Mouse (Mus musculus) activated CD4-positive, CD25-positive, alpha-beta regulatory T cell, adult 9 weeks (primary cell): ENCODE data around the gene Ypel3. TPM values are rescaled to one million over a fixed set of nuclear protein-coding genes. Genes with fewer than 3 reads are reported as not detected.

Experiments
- polyA plus RNA-seq: library from polyadenylated mRNA; unstranded; fragments of 100-300 nt; shearing (Covaris generic); gene quantifications from one replicate; pipeline ENCODE4 v1.2.1, GENCODE M21; 2017

Ypel3 gene
- 283 TPM for polyA plus RNA-seq

DNA sequence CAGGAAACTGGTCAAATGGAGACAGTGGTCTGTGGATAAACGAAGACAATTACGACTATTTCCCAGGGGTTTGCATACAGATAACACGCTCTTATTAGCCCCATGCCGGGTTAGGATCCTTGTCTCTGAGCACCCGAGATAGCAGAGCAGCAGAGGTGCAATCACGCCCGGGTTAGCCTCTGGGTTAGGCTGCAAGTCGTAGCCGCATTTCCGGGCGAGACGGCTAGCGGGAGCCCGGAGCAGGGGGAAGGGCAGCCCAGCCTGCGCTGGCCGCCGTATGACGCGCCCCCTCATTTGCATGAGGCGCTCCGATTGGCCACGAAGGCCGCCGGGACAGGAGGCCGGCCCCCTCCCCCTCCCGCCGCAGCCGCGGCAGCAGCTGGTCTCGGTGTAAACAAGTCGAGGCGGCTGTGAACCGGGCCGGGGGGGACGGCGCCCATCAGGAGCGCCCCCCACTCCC is at the start of gene Ypel3:
Ypel3 (plus strand) TSS at position 358 of the 460 bp plus-strand sequence.

DNA sequence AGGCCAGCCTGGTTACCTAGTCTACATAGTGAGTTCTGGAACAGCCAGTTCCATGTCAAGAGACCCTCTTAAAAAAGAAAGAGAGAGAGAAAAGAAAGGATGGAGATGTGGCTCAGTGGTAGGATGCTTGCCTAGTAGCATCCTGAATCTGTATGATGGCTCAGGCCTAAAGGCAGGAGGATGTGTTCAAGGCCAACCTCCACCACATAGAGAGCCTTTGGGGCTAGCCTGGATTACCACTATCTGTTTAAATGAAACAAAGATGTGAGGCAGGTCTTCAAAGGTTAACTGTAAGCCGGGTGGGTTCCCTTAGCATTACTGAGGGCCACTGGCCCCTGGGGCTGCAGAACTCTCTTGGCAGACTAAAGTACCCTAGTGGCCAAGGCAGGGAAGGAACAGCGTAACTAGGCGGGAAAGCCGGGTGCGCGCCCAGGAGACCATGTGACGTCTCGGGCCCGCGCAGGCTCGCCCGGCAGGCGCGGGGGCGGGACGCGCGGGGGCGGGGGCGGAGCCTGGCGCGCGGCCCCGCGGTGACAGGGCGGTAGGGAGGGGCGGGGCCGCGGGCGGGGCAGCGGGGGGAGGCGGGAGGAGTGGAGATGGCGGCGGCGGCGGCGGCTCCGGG is 17.6 kb upstream of the Ypel3 start, which contains the start of gene Mapk3:
Mapk3 (plus strand) TSS at position 552 of the 622 bp plus-strand sequence.

DNA sequence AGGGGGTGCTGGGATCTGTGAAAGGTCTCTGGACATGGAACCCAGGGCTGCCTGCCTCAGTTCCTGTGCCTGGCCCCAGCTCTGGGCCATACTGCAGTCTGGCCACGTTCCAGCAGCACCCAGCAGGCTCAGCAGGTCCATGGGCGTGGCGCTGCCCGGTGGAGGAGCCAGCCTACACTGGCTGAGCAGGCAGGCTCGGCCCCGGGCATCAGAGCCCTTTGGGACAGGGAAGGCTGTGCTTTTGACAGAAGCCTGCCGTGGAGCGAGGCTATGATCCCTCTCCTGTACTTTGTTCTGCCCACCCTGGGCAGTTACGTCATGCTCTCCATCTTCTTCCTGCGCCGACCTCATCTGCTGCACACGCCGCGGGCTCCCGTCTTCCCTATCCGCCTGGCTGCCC is 10.6 kb upstream of the Ypel3 start, which contains the start of gene Gdpd3:
Gdpd3 (plus strand) TSS at position 134 of the 400 bp plus-strand sequence.

DNA sequence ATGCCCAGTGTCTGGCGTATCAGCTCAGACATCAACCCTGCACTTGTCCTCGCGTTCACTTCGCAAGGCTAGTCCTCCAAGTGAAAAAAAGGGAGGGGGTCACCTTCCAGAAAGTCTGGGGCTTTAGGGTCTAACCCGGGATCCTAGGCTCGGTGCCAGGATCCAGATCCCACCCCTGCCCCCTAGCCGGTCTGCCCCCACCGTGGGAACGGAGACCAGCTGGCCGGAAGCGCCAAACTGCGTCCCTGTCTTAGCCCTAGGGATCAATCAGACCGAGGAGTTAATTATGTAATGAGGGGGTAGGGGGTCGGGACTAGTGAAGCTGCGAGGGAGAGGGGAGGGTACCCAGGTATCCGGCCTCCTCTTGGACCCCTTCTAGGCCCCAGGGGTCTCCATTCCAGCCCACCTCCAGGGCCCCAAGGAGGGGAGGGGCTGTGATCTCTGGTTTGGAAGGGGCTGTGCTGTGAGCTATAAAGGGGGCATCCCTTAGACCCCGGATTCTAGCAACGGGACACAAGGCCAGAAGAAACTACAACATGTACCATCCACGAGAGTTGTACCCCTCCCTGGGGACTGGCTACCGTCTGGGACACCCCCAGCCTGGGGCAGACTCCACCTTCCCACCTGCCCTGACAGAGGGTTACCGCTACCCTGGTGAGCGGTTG is 4.3 kb downstream of the Ypel3 start, which contains the start of gene Tbx6:
Tbx6 (plus strand) TSS at position 513 of the 665 bp plus-strand sequence.

DNA sequence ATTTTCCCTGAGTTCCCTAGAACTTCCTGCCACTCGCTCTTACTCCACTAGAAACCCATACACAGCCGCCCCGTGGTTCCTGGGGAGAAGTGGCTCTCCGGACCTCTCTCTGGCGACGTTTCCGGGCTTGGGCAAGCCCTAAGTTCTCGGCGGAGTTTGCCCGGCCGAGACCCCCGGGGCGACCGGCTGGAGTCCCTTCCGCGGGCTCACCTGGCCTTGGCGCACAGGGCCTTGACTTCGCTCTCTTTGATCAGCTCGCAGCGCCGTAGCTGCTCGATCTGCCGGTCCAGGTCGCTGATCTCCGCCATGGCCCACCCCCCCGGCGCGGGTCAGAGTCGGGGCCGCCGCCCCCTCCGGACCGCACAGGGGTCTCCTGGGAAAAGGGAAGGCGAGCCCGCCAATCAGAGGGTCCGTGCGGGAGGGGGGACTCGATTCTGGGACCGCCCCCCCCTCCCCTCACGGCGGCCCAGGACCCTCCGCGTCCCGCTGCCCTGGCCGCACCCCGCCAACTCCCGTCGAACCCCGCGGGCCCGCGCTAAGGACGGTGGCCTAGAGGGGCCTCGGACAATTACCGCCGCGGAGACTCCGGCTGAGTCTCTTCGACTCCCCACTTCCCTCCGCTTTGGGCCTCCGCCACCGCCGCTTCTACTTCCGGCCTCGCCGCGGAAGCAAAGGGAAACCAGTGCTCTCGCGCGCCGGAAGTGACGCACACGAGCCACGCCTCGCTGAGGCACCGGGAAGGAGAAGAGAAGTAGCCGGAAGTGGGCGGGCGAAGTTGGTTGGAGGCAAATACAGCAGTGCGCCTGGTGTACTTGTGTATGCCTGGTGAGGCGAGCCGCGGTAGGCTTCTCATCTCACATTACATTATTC is 15.3 kb downstream of the Ypel3 start, which contains the start of gene Ppp4c:
Ppp4c (minus strand) TSS at position 646 of the 870 bp plus-strand sequence.

DNA sequence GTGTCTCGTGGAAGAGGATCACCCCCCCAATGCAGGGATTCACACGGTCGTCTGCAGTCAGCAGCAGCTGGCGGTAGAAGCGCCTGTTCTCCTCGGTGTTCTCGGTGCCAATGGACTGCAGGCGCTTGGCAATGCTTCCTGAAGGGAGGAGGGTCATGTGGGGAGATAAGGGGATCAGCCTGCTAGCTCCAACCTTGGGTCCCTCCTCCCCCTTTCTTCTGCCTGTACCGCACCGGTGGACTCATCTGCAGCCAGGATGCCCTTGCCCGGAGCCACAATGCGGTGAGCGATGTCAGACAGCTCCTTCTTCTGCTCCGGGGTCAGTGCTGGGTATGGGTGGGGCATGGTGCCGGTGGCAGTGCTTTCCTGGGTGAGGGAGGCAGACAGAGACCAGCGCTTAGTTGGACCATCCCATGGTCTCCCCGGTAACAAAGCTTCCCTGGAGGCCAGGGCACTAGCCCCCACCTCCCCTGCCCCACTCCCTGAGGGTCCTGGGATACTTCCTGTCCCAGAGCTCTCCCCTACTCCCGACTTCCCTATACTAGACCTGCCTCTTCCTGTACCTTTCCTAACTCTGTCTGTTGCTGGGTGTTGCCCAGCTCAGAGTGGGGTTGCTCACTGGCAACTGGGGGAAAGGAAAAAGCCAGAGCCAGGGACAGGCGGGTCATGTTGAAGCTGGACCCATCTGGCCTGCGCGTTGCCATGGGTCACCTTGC is 20.8 kb downstream of the Ypel3 start, which contains the start of gene Fam57b:
Fam57b (plus strand) TSS at position 258 of the 716 bp plus-strand sequence.

Other genes with a start within 250 kb of the Ypel3 start
- gene Eif3c, start 210.5 kb upstream of the Ypel3 start, polyA plus RNA-seq, result 235 TPM
- gene Apobr, start 192.0 kb upstream of the Ypel3 start, polyA plus RNA-seq, result 4.3 TPM
- 120 TPM for gene Cln3, start 191.1 kb upstream of the Ypel3 start, polyA plus RNA-seq
- not detected for gene Il27, start 182.0 kb upstream of the Ypel3 start, polyA plus RNA-seq
- not detected for gene Nupr1, start 146.1 kb upstream of the Ypel3 start, polyA plus RNA-seq
- 109 TPM for gene Sgf29, start 127.6 kb upstream of the Ypel3 start, polyA plus RNA-seq
- 1.5 TPM for gene Sult1a1, start 100.5 kb upstream of the Ypel3 start, polyA plus RNA-seq
- 130 TPM for gene Bola2, start 81.6 kb upstream of the Ypel3 start, polyA plus RNA-seq
- gene Slx1b, start 81.2 kb upstream of the Ypel3 start, polyA plus RNA-seq, result 11.5 TPM
- 3,436 TPM for gene Coro1a, start 69.2 kb upstream of the Ypel3 start, polyA plus RNA-seq
- gene Mapk3, start 17.4 kb upstream of the Ypel3 start, polyA plus RNA-seq, result 29.4 TPM
- gene Gdpd3, start 10.6 kb upstream of the Ypel3 start, polyA plus RNA-seq, result 0.93 TPM
- 4.4 TPM for gene Tbx6, start 4.5 kb downstream of the Ypel3 start, polyA plus RNA-seq
- 420 TPM for gene Ppp4c, start 15.5 kb downstream of the Ypel3 start, polyA plus RNA-seq
- not detected for gene Fam57b, start 20.7 kb downstream of the Ypel3 start, polyA plus RNA-seq
- gene 4930451I11Rik, start 54.7 kb downstream of the Ypel3 start, polyA plus RNA-seq, result not detected
- not detected for gene Doc2a, start 70.5 kb downstream of the Ypel3 start, polyA plus RNA-seq
- gene Hirip3, start 85.0 kb downstream of the Ypel3 start, polyA plus RNA-seq, result 9.9 TPM
- gene Ino80e, start 85.4 kb downstream of the Ypel3 start, polyA plus RNA-seq, result 97.3 TPM
- 61.6 TPM for gene Taok2, start 107.7 kb downstream of the Ypel3 start, polyA plus RNA-seq
- gene Tmem219, start 146.0 kb downstream of the Ypel3 start, polyA plus RNA-seq, result 47.8 TPM
- 11.5 TPM for gene Kctd13, start 151.9 kb downstream of the Ypel3 start, polyA plus RNA-seq
- gene Asphd1, start 172.6 kb downstream of the Ypel3 start, polyA plus RNA-seq, result 0.17 TPM
- 1.5 TPM for gene Sez6l2, start 173.6 kb downstream of the Ypel3 start, polyA plus RNA-seq
- gene Cdipt, start 199.0 kb downstream of the Ypel3 start, polyA plus RNA-seq, result 320 TPM
- gene Cdiptos, start 199.1 kb downstream of the Ypel3 start, polyA plus RNA-seq, result 2.9 TPM
- gene Mvp, start 237.7 kb downstream of the Ypel3 start, polyA plus RNA-seq, result 59.1 TPM
- gene Pagr1b, start 239.5 kb downstream of the Ypel3 start, polyA plus RNA-seq, result 0.97 TPM
- gene Pagr1a, start 240.4 kb downstream of the Ypel3 start, polyA plus RNA-seq, result 149 TPM
- 32.7 TPM for gene Gm42742, start 244.1 kb downstream of the Ypel3 start, polyA plus RNA-seq
- gene Prrt2, start 244.3 kb downstream of the Ypel3 start, polyA plus RNA-seq, result 14.6 TPM